Mouse (Mus musculus): ENCODE measurements around the gene Disc1. TPM values are rescaled to one million over a fixed set of nuclear protein-coding genes. Genes with fewer than 3 reads are reported as not detected.
A peak's percentile ranks its signal among the peaks of the same experiment; 100 is the strongest.

Disc1 gene
- polyA plus RNA-seq, 1 experiment from 2014 or later, result 0.97 TPM

GRCm38 (mm10) chr8:125279892-125280291 lies 225.9 kb downstream of the Disc1 start:
- Histone ChIP-seq H3K27ac (ENCODE audit: low read length) (no peak overlapping the region), H3K4me1 (ENCODE audit: insufficient read depth, low read depth, low read length) (no peaks in the 10 kb centered on the region)
- WGBS, result 85% methylated on average over 4 of the region's 4 CpGs

GRCm38 (mm10) chr8:125282531-125282930 lies 228.5 kb downstream of the Disc1 start:
- Histone ChIP-seq H3K27ac (ENCODE audit: low read length) (no peak overlapping the region), H3K4me2 (replicated peaks; ENCODE audit: low read depth, low read length) (no peak overlapping the region), H3K9ac (replicated peaks; ENCODE audit: low read depth) (no peak overlapping the region), H3K27me3 (replicated peaks; ENCODE audit: insufficient read depth, low read length) (no peaks in the 10 kb centered on the region), H3K4me3 (ENCODE audit: low read depth, low read length) (no peak overlapping the region), H3K4me1 (ENCODE audit: insufficient read depth, low read depth, low read length) (no peaks in the 10 kb centered on the region), H3K9me3 (ENCODE audit: low read length) (no peaks in the 10 kb centered on the region), H3K36me3 (ENCODE audit: insufficient read depth, low read length) (no peaks in the 10 kb centered on the region)
- TF ChIP-seq EP300 (IDR thresholded peaks at IDR 0.05) (no peak), CTCF (IDR thresholded peaks at IDR 0.05) (no peak)
- ATAC-seq, result peak; percentile 62
- 22% methylated on average over 7 of the region's 7 CpGs for WGBS
- peak; percentile 45 for DNase-seq (ENCODE audit: low spot score)

More at GRCm38 (mm10) chr8:125279892-125280291, 225.9 kb downstream of the Disc1 start:
- TF ChIP-seq EP300 (IDR thresholded peaks at IDR 0.05), result no peak
- TF ChIP-seq CTCF (IDR thresholded peaks at IDR 0.05), result no peak
- Histone ChIP-seq H3K27me3 (replicated peaks; ENCODE audit: insufficient read depth, low read length) (no peaks in the 10 kb centered on the region), H3K4me2 (replicated peaks; ENCODE audit: low read depth, low read length) (no peak overlapping the region), H3K36me3 (ENCODE audit: insufficient read depth, low read length) (no peaks in the 10 kb centered on the region), H3K9me3 (ENCODE audit: low read length) (no peaks in the 10 kb centered on the region), H3K9ac (replicated peaks; ENCODE audit: low read depth) (no peak overlapping the region), H3K4me3 (ENCODE audit: low read depth, low read length) (no peak overlapping the region)
- ATAC-seq, result no peak
- DNase-seq (ENCODE audit: low spot score), result no peak

- no peaks in the 10 kb centered on the region for H3K36me3 ChIP-seq (ENCODE audit: insufficient read depth, low read length)
- 0 out of 2 replicates have a peak, but pooled peaks cover 5% of the 10 kb centered on the region for H3K4me1 ChIP-seq (ENCODE audit: insufficient read depth, low read depth, low read length)
- no peaks in the 10 kb centered on the region for H3K9me3 ChIP-seq (ENCODE audit: low read length)
- ATAC-seq (no peak), DNase-seq (ENCODE audit: low spot score) (no peak)
- H3K4me3 ChIP-seq (ENCODE audit: low read depth, low read length), result no peak overlapping the region
- TF ChIP-seq CTCF (IDR thresholded peaks at IDR 0.05), result no peak
- no peak for TF ChIP-seq EP300 (IDR thresholded peaks at IDR 0.05)
- 72% methylated on average over 6 of the region's 6 CpGs for WGBS
- H3K27me3 ChIP-seq (replicated peaks; ENCODE audit: insufficient read depth, low read length), result no peaks in the 10 kb centered on the region
- no peak overlapping the region for H3K9ac ChIP-seq (replicated peaks; ENCODE audit: low read depth)
- no peak overlapping the region for H3K4me2 ChIP-seq (replicated peaks; ENCODE audit: low read depth, low read length)
- no peak overlapping the region for H3K27ac ChIP-seq (ENCODE audit: low read length)
These were observed 229.5 kb downstream of the Disc1 start for GRCm38 (mm10) chr8:125283542-125283941.

- TF ChIP-seq EP300 (IDR thresholded peaks at IDR 0.05) (no peak), CTCF (IDR thresholded peaks at IDR 0.05) (no peak)
- 67% methylated on average over 4 of the region's 4 CpGs for WGBS
- no peaks in the 10 kb centered on the region for H3K36me3 ChIP-seq (ENCODE audit: insufficient read depth, low read length)
- ATAC-seq (no peak), DNase-seq (ENCODE audit: low spot score) (no peak)
- H3K4me1 ChIP-seq (ENCODE audit: insufficient read depth, low read depth, low read length), result 0 out of 2 replicates have a peak, but pooled peaks cover 5% of the 10 kb centered on the region
- no peak overlapping the region for H3K4me3 ChIP-seq (ENCODE audit: low read depth, low read length)
- no peaks in the 10 kb centered on the region for H3K27me3 ChIP-seq (replicated peaks; ENCODE audit: insufficient read depth, low read length)
- no peak overlapping the region for H3K27ac ChIP-seq (ENCODE audit: low read length)
- H3K9me3 ChIP-seq (ENCODE audit: low read length), result no peaks in the 10 kb centered on the region
- no peak overlapping the region for H3K4me2 ChIP-seq (replicated peaks; ENCODE audit: low read depth, low read length)
- no peak overlapping the region for H3K9ac ChIP-seq (replicated peaks; ENCODE audit: low read depth)
These were observed 230.9 kb downstream of the Disc1 start for GRCm38 (mm10) chr8:125284875-125285274.

- no peaks in the 10 kb centered on the region for H3K36me3 ChIP-seq (ENCODE audit: insufficient read depth, low read length)
- H3K27me3 ChIP-seq (replicated peaks; ENCODE audit: insufficient read depth, low read length), result no peaks in the 10 kb centered on the region
- H3K9ac ChIP-seq (replicated peaks; ENCODE audit: low read depth), result no peak overlapping the region
- DNase-seq (ENCODE audit: low spot score) (no peak), ATAC-seq (no peak)
- 0 out of 2 replicates have a peak, but pooled peaks cover 5% of the 10 kb centered on the region for H3K4me1 ChIP-seq (ENCODE audit: insufficient read depth, low read depth, low read length)
- no peak for TF ChIP-seq CTCF (IDR thresholded peaks at IDR 0.05)
- no peak for TF ChIP-seq EP300 (IDR thresholded peaks at IDR 0.05)
- no peaks in the 10 kb centered on the region for H3K9me3 ChIP-seq (ENCODE audit: low read length)
- 80% methylated on average over 8 of the region's 8 CpGs for WGBS
- no peak overlapping the region for H3K27ac ChIP-seq (ENCODE audit: low read length)
- H3K4me3 ChIP-seq (ENCODE audit: low read depth, low read length), result no peak overlapping the region
- no peak overlapping the region for H3K4me2 ChIP-seq (replicated peaks; ENCODE audit: low read depth, low read length)
These were observed 231.4 kb downstream of the Disc1 start for GRCm38 (mm10) chr8:125285391-125285790.

- DNase-seq (ENCODE audit: low spot score) (peak; percentile 61), ATAC-seq (peak; percentile 67)
- WGBS, result 62% methylated on average over 12 of the region's 12 CpGs
- Histone ChIP-seq H3K4me1 (ENCODE audit: insufficient read depth, low read depth, low read length) (0 out of 2 replicates have a peak, but pooled peaks cover 5% of the 10 kb centered on the region), H3K27me3 (replicated peaks; ENCODE audit: insufficient read depth, low read length) (no peaks in the 10 kb centered on the region), H3K4me2 (replicated peaks; ENCODE audit: low read depth, low read length) (no peak overlapping the region), H3K9ac (replicated peaks; ENCODE audit: low read depth) (no peak overlapping the region), H3K4me3 (ENCODE audit: low read depth, low read length) (no peak overlapping the region), H3K27ac (ENCODE audit: low read length) (no peak overlapping the region; the same call in 1 of the 2 replicates), H3K36me3 (ENCODE audit: insufficient read depth, low read length) (no peaks in the 10 kb centered on the region), H3K9me3 (ENCODE audit: low read length) (no peaks in the 10 kb centered on the region)
- TF ChIP-seq EP300 (IDR thresholded peaks at IDR 0.05), result no peak
These were observed 232.1 kb downstream of the Disc1 start for GRCm38 (mm10) chr8:125285966-125286681.
